Mouse (Mus musculus) G1E (cell line): Measurements from ENCODE around the gene Rab8a. TPM values are rescaled to one million over a fixed set of nuclear protein-coding genes. Genes with fewer than 3 reads are reported as not detected.
A peak's percentile ranks its signal among the peaks of the same experiment; 100 is the strongest.

Source experiments
- ATAC-seq: 2 replicates; pipeline ENCODE4 v1.8.0; 2016; ENCODE audit warnings: mild to moderate bottlenecking; ENCODE audit not compliant: insufficient number of reproducible peaks, poor library complexity, low FRiP score, severe bottlenecking; ENCODE audit errors: extremely low read depth
- DNase-seq: peaks from one replicate; pipeline ENCODE4 v3.0.0; 2012; ENCODE audit warnings: low spot score
- H3K27me3 ChIP-seq: 2 replicates; pipeline ENCODE4 v1.6.1; 2012; ENCODE audit warnings: mild to moderate bottlenecking, low read length, inconsistent platforms; ENCODE audit not compliant: insufficient read depth
- H3K36me3 ChIP-seq: replicated peaks from 2 replicates; pipeline ENCODE3; 2012; ENCODE audit warnings: mild to moderate bottlenecking, inconsistent platforms
- H3K4me1 ChIP-seq: 2 replicates; pipeline ENCODE4 v1.6.1; 2012; ENCODE audit warnings: low read depth, low read length, inconsistent platforms, mixed read lengths; ENCODE audit not compliant: insufficient read depth
- H3K4me3 ChIP-seq: 2 replicates; pipeline ENCODE4 v1.5.1; 2012; ENCODE audit warnings: low read depth, mild to moderate bottlenecking, inconsistent platforms, low read length, moderate library complexity, mixed read lengths
- H3K9me3 ChIP-seq: replicated peaks from 2 replicates; pipeline ENCODE4 v1.6.1; 2012; ENCODE audit warnings: inconsistent platforms
- CTCF ChIP-seq: IDR thresholded peaks from 2 replicates; pipeline ENCODE4 v1.5.1; 2012; ENCODE audit warnings: low read depth, low read length, inconsistent platforms, mixed read lengths
- GATA1 ChIP-seq: IDR thresholded peaks from 2 replicates; pipeline ENCODE4 v1.6.1; 2012; ENCODE audit warnings: borderline replicate concordance, low read length, inconsistent platforms, mixed read lengths
- GATA2 ChIP-seq: IDR thresholded peaks from 2 replicates; pipeline ENCODE4 v1.6.1; 2012; ENCODE audit warnings: low read depth, low read length, inconsistent platforms, borderline replicate concordance
- POLR2AphosphoS5 ChIP-seq: IDR thresholded peaks from 2 replicates; pipeline ENCODE4 v1.6.1; 2012; ENCODE audit warnings: low read depth, low read length, inconsistent platforms; ENCODE audit not compliant: insufficient replicate concordance
- TAL1 ChIP-seq: conservative IDR thresholded peaks from 2 replicates; pipeline ENCODE4 v1.6.1; 2012; ENCODE audit warnings: low read depth, low read length, inconsistent platforms, mixed read lengths
- polyA plus RNA-seq: library from polyadenylated mRNA; stranded (reverse); fragments of >175 nt; gene quantifications from 2 replicates; pipeline ENCODE4 v1.2.3, GENCODE M21; 2012
- total RNA-seq, 2 experiments: library from RNA; stranded (forward) in 1 of 2; stranded (reverse) in 1 of 2; fragments of 200-1000 nt in 1 of 2; fragments of >200 nt in 1 of 2; fragmentation: Nextera tagmentation in 1 of 2; gene quantifications; 2 replicates each; pipeline ENCODE4 v1.2.3; 2014 to 2017

The Rab8a gene
- total and polyA plus RNA-seq, 3 experiments = 51.8 to 431 (median 63.9) TPM

GRCm38 (mm10) chr8:72169098-72169668 is 8.2 kb downstream of the Rab8a start:
- H3K36me3 ChIP-seq = peaks cover 99% of the 10 kb centered on the region
- DNase-seq = peak; percentile 73

GRCm38 (mm10) chr8:72169681-72170249 is 8.8 kb downstream of the Rab8a start:
- H3K4me1 ChIP-seq = peaks cover 57% of the 10 kb centered on the region
- H3K4me3 ChIP-seq = no peak overlapping the region; the same call in 1 of the 2 replicates
- H3K9me3 ChIP-seq = no peaks in the 10 kb centered on the region
- no peak for TF ChIP-seq CTCF
- TF ChIP-seq GATA2 = no peak
- no peak for TF ChIP-seq TAL1
- TF ChIP-seq POLR2AphosphoS5 = no peak
- TF ChIP-seq GATA1 = no peak
- DNase-seq = no peak
- ATAC-seq = no peak
- H3K27me3 ChIP-seq = no peaks in the 10 kb centered on the region
- H3K36me3 ChIP-seq = peaks cover 99% of the 10 kb centered on the region

More at GRCm38 (mm10) chr8:72169098-72169668, 8.2 kb downstream of the Rab8a start:
- TF ChIP-seq TAL1 (no peak), GATA2 (no peak), CTCF (no peak), POLR2AphosphoS5 (no peak), GATA1 (no peak)
- Histone ChIP-seq H3K27me3 (no peaks in the 10 kb centered on the region), H3K9me3 (no peaks in the 10 kb centered on the region), H3K4me3 (no peak overlapping the region; the same call in 1 of the 2 replicates), H3K4me1 (peaks cover 61% of the 10 kb centered on the region)
- peak; percentile 64 for ATAC-seq

DNA sequence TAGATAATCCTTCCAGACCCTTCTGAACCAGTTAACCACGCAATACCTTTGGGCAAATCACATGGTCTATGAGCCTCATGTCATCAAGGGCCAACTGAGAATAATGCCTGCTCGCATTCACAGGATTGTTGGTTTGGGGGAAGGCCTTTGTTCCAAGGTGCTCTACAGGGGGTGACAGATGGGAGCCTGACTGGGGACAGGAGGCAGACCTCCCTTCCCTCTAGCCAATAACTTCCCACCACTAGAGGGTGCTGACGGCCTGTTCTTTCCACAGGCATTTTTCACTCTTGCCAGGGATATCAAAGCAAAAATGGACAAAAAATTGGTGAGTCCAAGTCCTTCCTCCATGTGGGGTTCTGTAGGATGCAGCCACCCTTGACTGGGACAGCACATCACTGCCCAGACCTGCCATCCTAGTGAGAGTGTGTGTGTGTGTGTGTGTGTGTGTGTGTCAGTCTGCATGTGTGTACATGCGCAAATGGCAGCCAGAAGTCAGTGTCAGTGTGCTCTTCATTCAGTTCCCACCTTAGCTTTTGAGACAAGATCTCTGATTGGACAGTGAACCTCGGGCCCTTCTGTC is 16.4 kb downstream of the Rab8a start:
- TF ChIP-seq POLR2AphosphoS5 = no peak
- peak; percentile 44 for TF ChIP-seq CTCF
- no peak for DNase-seq
- H3K9me3 ChIP-seq = no peaks in the 10 kb centered on the region
- H3K4me1 ChIP-seq = peaks cover 3% of the 10 kb centered on the region; the same call in 1 of the 2 replicates
- no peak for ATAC-seq
- no peaks in the 10 kb centered on the region for H3K27me3 ChIP-seq
- H3K4me3 ChIP-seq = no peak overlapping the region
- peaks cover 97% of the 10 kb centered on the region for H3K36me3 ChIP-seq

- Histone ChIP-seq H3K27me3 (peaks cover 5% of the 10 kb centered on the region; the same call in 1 of the 2 replicates), H3K4me3 (no peak overlapping the region), H3K9me3 (no peaks in the 10 kb centered on the region), H3K36me3 (peaks cover 37% of the 10 kb centered on the region), H3K4me1 (peaks cover 9% of the 10 kb centered on the region)
- TF ChIP-seq POLR2AphosphoS5 (no peak), GATA1 (no peak), CTCF (no peak), TAL1 (no peak), GATA2 (no peak)
- DNase-seq = no peak
- no peak for ATAC-seq
Measured at GRCm38 (mm10) chr8:72183554-72184202, 22.7 kb downstream of the Rab8a start.

- DNase-seq = no peak
- Histone ChIP-seq H3K27me3 (peaks cover 10% of the 10 kb centered on the region), H3K9me3 (0 out of 2 replicates have a peak, but pooled peaks cover 3% of the 10 kb centered on the region), H3K36me3 (no peaks in the 10 kb centered on the region), H3K4me1 (peaks cover 21% of the 10 kb centered on the region), H3K4me3 (no peak overlapping the region)
- no peak for TF ChIP-seq TAL1
- no peak for TF ChIP-seq GATA2
- TF ChIP-seq POLR2AphosphoS5 = no peak
- TF ChIP-seq GATA1 = no peak
- no peak for TF ChIP-seq CTCF
- ATAC-seq = no peak
Measured at GRCm38 (mm10) chr8:72187793-72188331, 26.9 kb downstream of the Rab8a start.
